Mouse (Mus musculus) bone marrow macrophage, adult 2 months (primary cell): ENCODE results near the gene Tle2.

Experiments used
- CTCF ChIP-seq: IDR thresholded peaks from 2 replicates; pipeline ENCODE4 v1.5.1; 2012; ENCODE audit warnings: low read depth, mild to moderate bottlenecking, low read length, moderate library complexity
- POLR2A ChIP-seq: IDR thresholded peaks from 2 replicates; pipeline ENCODE4 v1.6.1; 2012; ENCODE audit warnings: mild to moderate bottlenecking, low read depth, low read length, borderline replicate concordance

DNA sequence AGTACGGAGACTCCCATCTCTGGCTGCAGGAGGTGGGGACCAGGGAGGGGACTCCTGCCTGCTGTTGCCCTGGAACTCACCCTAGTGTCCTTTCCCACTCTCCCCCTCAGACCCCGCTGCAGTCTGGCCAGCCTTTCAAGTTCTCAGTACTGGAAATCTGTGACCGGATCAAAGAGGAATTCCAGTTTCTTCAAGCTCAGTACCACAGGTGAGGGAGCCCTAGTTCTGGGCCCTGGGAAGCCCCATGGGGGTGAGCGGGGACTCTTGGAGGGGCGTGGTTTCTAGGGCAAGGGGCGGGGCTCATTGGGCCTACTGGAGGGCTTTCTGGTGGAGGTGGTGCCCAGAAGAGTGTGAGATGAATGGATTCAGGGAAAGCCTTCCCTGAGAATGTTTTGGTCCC lies 1.3 kb downstream of the Tle2 start:
- no peak for TF ChIP-seq POLR2A
- TF ChIP-seq CTCF: no peak
